Mouse (Mus musculus) erythroblast, embryonic 14.5 days (primary cell): ENCODE data around the gene Cdk14.

Experiments
- GATA1 ChIP-seq: IDR thresholded peaks from 2 replicates; pipeline ENCODE4 v1.6.1; 2012; ENCODE audit warnings: low read length, inconsistent platforms, mixed read lengths
- TAL1 ChIP-seq: IDR thresholded peaks from 3 replicates; pipeline ENCODE4 v1.6.1; 2012; ENCODE audit warnings: low read length, inconsistent platforms, mixed read lengths

DNA sequence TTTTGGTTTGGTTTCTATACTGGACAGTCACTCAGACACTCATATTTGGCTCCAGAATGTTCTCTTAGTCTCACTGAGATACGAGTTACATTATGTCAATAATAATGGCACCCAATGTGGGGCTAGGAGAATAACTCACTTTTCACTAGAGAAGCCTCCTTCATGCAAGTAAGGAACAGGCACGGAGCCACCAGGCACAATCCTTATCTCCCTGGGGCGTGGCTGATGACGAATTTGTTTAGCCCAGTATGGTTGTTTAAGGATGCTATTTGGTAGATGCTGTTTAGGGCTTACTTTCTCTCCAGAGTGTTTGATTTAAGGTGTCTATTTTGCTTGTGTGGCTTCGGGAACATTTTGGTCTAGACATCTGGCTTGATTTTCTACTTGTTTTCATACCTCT, 75.5 kb downstream of the Cdk14 start:
- TF ChIP-seq GATA1, result no peak
- no peak for TF ChIP-seq TAL1
